Mouse (Mus musculus): ENCODE data around the gene Ceacam12. TPM values are rescaled to one million over a fixed set of nuclear protein-coding genes. Genes with fewer than 3 reads are reported as not detected.

The Ceacam12 gene
- polyA plus RNA-seq (2014; fragmentation: Illumina TruSeq; extraction: RNeasy Lipid Tissue Mini Kit (QIAGEN cat#74804); ENCODE audit: low read depth, low replicate concordance), result 1.8 TPM

GRCm38 (mm10) chr7:18065629-18066028, at the start of gene Ceacam12:
TSS of gene Ceacam12 (plus strand) at chr7:18065929.

Other genes starting within 250 kb of the Ceacam12 start
- gene Gm5155, start 194.2 kb upstream of the Ceacam12 start, polyA plus RNA-seq (2014; fragmentation: Illumina TruSeq; extraction: RNeasy Lipid Tissue Mini Kit (QIAGEN cat#74804); ENCODE audit: low read depth, low replicate concordance), result not detected
- gene Ceacam11, start 93.8 kb upstream of the Ceacam12 start, polyA plus RNA-seq (2014; fragmentation: Illumina TruSeq; extraction: RNeasy Lipid Tissue Mini Kit (QIAGEN cat#74804); ENCODE audit: low read depth, low replicate concordance), result not detected
- 0.63 TPM for gene Ceacam13, start 56.0 kb upstream of the Ceacam12 start, polyA plus RNA-seq (2014; fragmentation: Illumina TruSeq; extraction: RNeasy Lipid Tissue Mini Kit (QIAGEN cat#74804); ENCODE audit: low read depth, low replicate concordance)
- not detected for gene Igfl3, start 110.6 kb downstream of the Ceacam12 start, polyA plus RNA-seq (2014; fragmentation: Illumina TruSeq; extraction: RNeasy Lipid Tissue Mini Kit (QIAGEN cat#74804); ENCODE audit: low read depth, low replicate concordance)
- not detected for gene Mill1, start 179.4 kb downstream of the Ceacam12 start, polyA plus RNA-seq (2014; fragmentation: Illumina TruSeq; extraction: RNeasy Lipid Tissue Mini Kit (QIAGEN cat#74804); ENCODE audit: low read depth, low replicate concordance)